Mouse (Mus musculus): ENCODE data around the gene Mettl23.
"Not testable (repeated sequence)": the region's sequence is repeated elsewhere in the genome, so short reads cannot be mapped to it uniquely, and the experiment has no call there.

Mettl23 gene

DNA sequence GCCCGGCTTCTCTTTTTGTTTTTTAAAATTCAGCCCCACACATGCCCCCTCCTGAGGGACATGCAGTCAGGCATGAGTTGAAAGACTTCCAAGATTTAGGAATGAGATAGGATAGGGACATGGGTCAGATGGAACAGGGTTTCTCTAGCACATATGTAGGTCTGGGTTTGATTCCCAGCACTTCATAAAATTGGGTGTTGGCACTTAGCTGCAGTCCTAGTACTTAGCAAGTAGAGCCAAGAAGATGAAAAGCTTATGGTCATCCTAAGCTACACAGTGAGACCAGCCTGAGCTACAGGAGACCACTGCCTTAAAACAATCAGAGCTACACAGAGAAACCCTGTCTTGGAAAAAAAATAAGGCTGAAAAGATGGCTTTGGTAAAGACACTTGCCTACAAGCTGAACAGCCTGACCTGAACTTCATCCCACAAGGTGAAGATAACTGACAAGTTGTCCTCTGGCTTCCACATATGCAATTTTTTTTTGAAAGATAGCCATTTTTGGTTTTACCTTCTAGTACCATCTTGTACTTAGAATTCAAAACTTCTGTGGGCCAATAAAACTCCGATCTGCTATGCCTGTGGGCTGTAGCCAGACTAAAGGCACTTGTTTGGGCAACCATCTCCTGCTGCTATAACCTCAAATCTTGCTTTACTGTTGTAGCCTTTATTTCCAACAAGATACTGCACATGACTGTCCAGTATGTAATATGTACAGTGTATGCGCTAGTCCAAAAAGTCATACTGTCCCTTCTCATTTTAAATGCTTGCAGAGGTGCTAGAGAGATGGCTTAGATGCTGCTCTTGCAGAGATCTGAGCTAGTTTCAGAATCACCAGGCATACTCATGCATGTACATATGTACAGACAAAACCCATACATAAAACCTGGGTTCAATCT is 4.4 kb downstream of the Mettl23 start:
- DNase-seq (ENCODE audit: low spot score in 2 of 2) = no peak

- DNase-seq (ENCODE audit: low spot score in 2 of 2) = no peak
Measured at GRCm38 (mm10) chr11:116848086-116848876, 5.2 kb downstream of the Mettl23 start.

GRCm38 (mm10) chr11:116848877-116849178 is 5.8 kb downstream of the Mettl23 start:
- not testable (repeated sequence) for DNase-seq (ENCODE audit: low spot score in 2 of 2)

GRCm38 (mm10) chr11:116849587-116849986 is 6.5 kb downstream of the Mettl23 start:
- DNase-seq (ENCODE audit: low spot score in 2 of 2) = no peak

GRCm38 (mm10) chr11:116850085-116850484 is 7.0 kb downstream of the Mettl23 start:
- no peak for DNase-seq (ENCODE audit: low spot score in 2 of 2)

DNA sequence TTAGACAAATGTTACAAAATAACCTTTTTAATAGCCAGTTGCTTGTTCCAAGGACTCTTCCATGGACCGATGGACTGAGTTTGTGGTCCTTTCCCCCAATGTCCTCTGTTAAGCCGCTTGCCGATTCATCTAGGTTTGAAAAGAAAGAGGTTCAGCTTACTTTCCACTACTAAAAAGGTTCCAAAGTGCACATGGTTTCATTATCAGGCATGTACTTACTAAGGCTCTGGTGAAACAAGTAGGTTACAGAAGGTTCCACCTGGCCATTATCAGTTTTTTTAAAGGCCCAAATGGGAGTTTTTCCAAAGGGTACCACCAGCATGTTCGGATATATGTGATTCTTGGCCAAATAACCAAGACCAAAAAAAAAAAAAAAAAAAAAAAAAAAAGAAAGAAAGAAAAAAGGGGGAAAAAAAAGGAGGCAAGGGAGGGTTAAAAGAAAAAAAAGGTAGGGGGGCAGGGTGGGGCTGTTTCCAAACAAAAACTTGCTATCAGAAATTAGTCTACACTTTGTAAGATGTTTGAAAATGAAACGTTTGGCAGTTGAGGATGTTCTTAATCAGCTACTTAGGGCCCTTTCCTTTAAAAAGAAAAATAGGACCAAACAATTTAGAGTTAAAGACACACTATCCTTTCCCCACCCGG is 7.9 kb downstream of the Mettl23 start:
- no peak for DNase-seq (ENCODE audit: low spot score in 2 of 2)

GRCm38 (mm10) chr11:116851576-116852290 is 8.7 kb downstream of the Mettl23 start:
- no peak for DNase-seq (ENCODE audit: low spot score in 2 of 2)

GRCm38 (mm10) chr11:116852291-116852890 is 9.3 kb downstream of the Mettl23 start, which contains the start of gene Mfsd11:
Mfsd11 (plus strand) TSS chr11:116852440.
- DNase-seq (ENCODE audit: low spot score in 2 of 2) = peak; percentile 63 to 81

DNA sequence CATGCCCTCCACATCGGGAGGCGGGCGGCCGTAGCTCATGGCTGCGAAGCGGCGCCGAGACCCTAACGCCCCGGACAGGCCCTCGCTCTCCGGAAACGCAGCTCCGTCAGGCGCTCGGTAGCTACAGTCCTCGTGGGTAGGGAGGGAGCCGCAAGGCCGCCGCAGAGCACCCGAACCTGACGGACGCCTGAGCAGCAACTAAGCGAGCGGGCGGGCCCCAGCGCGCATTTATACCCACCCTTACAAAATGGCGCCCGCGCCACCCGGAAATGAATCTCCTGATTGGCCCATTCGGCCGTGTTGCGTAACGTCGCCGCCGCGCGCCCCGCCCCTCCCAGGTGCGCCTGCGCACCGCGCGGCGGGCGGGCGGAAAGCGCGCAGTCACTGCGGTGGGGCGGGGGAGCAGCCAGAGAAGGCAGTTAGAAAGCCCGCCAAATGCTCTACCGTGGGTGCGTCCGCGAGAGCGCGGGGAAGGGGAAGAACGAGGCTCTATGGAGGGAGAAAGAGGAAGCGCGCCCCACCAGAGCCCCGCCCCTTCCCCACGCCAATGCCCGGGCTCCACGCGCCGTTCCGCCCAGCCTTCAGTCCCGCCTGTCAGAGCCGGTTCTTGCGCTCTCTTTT is 9.9 kb downstream of the Mettl23 start, which contains the start of gene Srsf2:
Gene Srsf2 (minus strand): TSS at position 204 of the 621 bp plus-strand sequence.
- DNase-seq (ENCODE audit: low spot score in 2 of 2) = peak; percentile 97

DNA sequence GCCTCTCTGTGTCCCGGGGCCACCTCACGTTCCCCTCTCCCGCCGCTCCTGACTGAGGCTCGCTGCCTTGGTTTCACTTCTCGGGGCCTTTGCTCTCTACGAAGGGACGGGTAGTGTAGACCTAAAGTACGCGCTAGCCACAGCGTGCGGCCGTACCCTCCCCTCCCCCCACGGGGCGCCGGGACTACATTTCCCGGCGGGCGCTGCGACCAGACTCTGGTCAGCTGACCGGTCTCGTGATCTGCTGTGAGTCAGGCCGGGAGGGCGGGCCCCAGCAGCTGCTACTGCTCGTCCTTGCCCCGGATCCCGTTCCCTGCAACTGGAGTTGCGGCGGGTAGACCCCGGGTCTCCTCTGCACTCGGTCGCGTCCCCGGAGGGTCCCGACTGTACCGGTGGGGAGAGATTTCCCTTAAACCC is 10.4 kb downstream of the Mettl23 start:
- peak; percentile 96 to 97 for DNase-seq (ENCODE audit: low spot score in 2 of 2)

DNA sequence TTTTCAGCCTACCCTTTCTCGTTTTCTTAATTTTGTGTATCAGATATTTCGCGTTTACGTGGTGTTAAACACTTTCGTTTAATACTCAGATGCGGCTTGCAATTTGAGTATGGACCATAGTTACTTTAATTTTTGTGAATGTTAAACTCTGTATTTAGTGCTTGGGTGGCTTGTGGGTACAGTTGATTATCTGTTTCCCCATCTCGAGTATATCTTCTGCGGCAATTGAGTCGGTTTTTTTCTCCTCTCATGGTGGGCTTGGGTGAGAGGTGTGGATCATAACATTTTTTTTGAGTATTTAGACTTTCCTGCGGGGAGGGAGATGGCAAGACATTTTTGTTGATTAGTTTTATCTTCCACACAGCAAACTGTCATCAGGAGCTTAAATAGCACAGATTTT is 11.2 kb downstream of the Mettl23 start:
- no peak for DNase-seq (ENCODE audit: low spot score in 2 of 2)

DNA sequence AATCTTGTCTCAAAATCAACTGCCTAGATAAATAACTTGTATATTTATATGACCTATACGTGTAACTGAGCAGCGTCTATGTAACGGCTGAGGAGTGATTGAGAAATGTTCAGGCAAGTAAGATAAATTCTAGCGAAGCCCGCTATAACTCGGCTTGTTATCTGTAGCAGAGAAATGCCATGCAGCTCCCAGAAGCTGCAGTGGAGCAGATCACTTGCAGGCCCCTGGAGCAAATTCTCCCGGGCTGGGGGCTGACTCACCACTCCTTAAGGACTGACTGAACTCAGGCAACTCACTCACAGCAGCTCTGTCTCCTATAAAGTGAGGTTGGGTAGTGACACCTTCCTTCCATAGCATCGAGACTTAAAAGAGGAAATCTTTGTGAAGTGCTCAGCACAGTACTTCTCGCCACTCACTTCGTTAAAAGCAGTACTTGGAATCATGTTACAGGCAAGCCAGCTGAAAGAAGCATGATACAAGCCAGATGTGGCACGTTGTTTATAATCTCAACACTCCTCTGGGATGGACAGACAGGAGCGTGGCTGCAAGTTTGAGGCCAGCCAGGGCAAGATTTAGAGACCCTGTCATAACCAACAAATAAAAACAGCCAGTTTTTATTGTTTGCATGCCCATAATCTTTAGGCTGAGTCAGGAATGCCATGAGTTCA is 14.2 kb downstream of the Mettl23 start:
- no peak for DNase-seq (ENCODE audit: low spot score in 2 of 2)

DNA sequence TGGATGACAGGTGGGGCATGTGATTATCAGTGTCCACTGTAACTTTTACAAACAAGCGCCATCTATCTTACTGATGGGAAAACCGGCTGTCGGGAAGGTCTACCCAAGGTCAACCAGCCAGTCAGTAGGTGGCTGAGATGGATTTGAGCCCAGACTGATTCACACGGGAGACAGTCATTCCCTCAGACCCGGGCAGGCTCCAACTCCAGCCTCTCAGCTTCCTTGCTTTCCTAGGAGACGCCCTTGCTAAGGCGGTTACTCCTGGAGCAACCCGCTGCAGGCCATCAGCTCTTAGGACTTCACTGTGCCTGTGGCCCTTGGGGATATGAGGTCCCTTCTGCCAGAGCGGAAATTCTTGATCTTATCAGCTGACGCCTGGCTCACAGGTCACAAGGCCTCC is 21.4 kb downstream of the Mettl23 start:
- DNase-seq (ENCODE audit: low spot score in 2 of 2) = no peak

DNA sequence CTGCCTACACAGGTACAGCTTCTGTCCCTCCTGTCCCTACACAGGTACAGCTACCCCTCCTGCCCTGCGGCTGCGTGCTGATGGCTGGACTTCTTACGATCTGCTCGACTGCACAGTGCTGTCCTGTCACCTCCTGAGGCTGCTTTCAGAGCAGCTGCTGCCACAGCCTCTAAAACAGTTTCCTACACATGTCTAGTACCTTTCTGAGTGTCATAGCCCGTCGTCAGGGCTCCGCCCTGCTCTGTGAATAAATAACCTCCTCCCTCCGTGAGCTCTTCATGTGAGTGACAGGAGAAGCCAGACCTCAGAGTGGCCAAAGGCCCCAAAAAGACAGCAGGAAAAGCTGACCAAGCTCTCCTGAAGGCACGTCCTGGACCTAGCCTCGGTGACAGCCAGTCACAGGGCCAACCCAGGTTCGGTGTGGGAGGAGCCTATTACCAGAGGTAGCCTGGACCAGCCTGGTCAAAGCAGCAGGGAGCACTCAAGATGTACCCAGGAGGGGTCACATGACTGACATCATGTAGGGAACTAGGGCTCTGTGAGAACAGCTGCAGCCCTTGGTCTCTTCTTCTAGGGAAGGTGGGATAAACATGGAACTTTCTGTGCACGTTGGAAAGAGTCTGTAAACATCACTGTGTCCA is 23.0 kb downstream of the Mettl23 start:
- DNase-seq (ENCODE audit: low spot score in 2 of 2) = no peak

GRCm38 (mm10) chr11:116868129-116868528 is 25.1 kb downstream of the Mettl23 start:
- DNase-seq (ENCODE audit: low spot score in 2 of 2) = peak in 1 of 2 experiments; percentile 20

DNA sequence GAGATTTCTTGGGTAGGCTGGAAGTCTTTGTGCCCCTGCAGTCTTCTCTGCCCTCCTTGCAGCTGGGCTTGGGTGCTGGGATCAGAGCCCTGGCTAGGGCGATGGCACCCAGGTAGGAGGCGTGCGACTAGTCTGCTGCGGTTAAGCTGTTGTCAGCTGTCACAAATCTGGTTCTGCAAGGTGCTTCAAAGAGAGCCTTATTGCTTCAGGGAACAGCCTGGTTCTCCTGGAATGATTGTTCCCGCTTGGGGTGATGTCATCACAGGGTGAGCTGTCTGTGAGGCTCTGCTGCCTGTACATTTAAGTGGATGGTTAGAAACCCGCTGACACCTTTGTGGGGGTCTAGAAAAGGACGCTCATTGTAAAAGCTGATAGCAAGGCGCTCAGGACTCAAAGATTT is 26.1 kb downstream of the Mettl23 start:
- DNase-seq (ENCODE audit: low spot score in 2 of 2) = no peak

GRCm38 (mm10) chr11:116869641-116870040 is 26.6 kb downstream of the Mettl23 start:
- DNase-seq (ENCODE audit: low spot score in 2 of 2) = no peak

DNA sequence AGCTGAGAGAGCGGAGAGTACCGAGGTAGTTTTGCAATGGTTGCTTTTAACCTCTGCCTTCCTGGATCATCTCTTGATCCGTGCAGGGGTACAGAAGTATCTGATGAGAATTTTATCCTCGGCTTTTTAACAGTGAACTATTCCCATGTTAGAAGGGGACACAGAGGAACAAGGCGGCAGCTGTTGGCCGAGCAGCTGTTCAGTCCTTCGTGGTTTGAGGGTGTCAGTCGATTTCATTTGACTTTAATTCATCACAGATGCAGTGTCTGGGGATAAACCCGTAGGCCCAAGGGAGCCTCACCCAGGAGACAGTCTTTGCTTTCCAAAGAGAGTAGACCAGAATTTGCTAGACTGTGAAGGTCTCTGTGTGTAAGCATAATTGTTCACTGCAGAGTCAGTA is 28.5 kb downstream of the Mettl23 start:
- DNase-seq (ENCODE audit: low spot score in 2 of 2) = no peak

- DNase-seq (ENCODE audit: low spot score in 2 of 2) = no peak
Measured at GRCm38 (mm10) chr11:116873987-116874386, 30.9 kb downstream of the Mettl23 start.

DNA sequence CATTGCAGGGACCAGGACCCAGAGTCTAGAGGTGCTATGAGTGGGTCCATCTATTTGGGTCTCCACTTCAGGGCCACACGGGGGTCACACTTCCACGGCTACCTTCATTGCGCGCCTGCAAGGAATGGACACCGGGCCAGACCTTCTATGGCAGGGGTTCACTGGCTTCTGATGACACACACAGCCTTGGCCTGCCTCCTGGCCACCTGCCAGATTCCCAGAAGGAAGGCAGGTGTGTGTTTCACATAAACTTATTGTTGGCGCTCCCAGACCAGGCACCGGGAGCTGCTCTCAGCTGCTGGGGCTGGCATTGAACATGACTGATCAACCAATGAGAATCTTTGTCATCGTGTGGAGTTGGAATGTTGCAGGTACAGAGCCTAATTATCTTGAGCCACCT is 35.4 kb downstream of the Mettl23 start:
- DNase-seq (ENCODE audit: low spot score in 2 of 2) = no peak

Measured in frontal cortex, postnatal 10 days (tissue).